Mouse (Mus musculus) intestine, embryonic 14.5 days (tissue): ENCODE results near the gene Nasp. TPM values are rescaled to one million over a fixed set of nuclear protein-coding genes. Genes with fewer than 3 reads are reported as not detected.
"Not testable (repeated sequence)": the region's sequence is repeated elsewhere in the genome, so short reads cannot be mapped to it uniquely, and the experiment has no call there.

Experiments
- ATAC-seq: fragments of 200-750 bp; cut with Nextera tagmentation; replicated peaks from 2 replicates; pipeline ENCODE4 v1.8.0; 2017; ENCODE audit warnings: low read depth, moderate number of reproducible peaks, moderate TSS enrichment, moderate library complexity; ENCODE audit not compliant: low FRiP score, low TSS enrichment
- DNase-seq: peaks from one replicate; pipeline ENCODE4 v3.0.0-alpha.2; 2018; ENCODE audit warnings: low spot score
- H3K27ac ChIP-seq: fragments of 300-500 bp; sonication (generic); 2 replicates; pipeline ENCODE4 v1.5.1; 2014; ENCODE audit warnings: low read depth, mild to moderate bottlenecking, control low read depth
- H3K27me3 ChIP-seq: fragments of 300-500 bp; sonication (generic); replicated peaks from 2 replicates; pipeline ENCODE4 v1.6.1; 2014; ENCODE audit warnings: low read length, control low read depth; ENCODE audit not compliant: control insufficient read depth, insufficient read depth
- H3K36me3 ChIP-seq: fragments of 300-500 bp; sonication (generic); 2 replicates; pipeline ENCODE4 v1.6.1; 2014; ENCODE audit warnings: low read length, control low read depth; ENCODE audit not compliant: control insufficient read depth, insufficient read depth
- H3K4me1 ChIP-seq: fragments of 300-500 bp; sonication (generic); replicated peaks from 2 replicates; pipeline ENCODE4 v1.6.1; 2014; ENCODE audit warnings: low read length, control low read depth, mixed read lengths; ENCODE audit not compliant: control insufficient read depth, insufficient read depth
- H3K4me2 ChIP-seq: fragments of 300-500 bp; sonication (generic); 2 replicates; pipeline ENCODE4 v1.6.1; 2014; ENCODE audit warnings: low read length
- H3K4me3 ChIP-seq: fragments of 300-500 bp; sonication (generic); 2 replicates; pipeline ENCODE4 v1.5.1; 2014; ENCODE audit warnings: low read depth, low read length, control low read depth, mixed read lengths
- H3K9ac ChIP-seq: fragments of 300-500 bp; sonication (generic); 2 replicates; pipeline ENCODE4 v1.6.1; 2014; ENCODE audit warnings: mild to moderate bottlenecking, low read length
- H3K9me3 ChIP-seq: fragments of 300-500 bp; sonication (generic); 2 replicates; pipeline ENCODE4 v1.6.1; 2016; ENCODE audit warnings: low read length, control low read depth; ENCODE audit not compliant: control insufficient read depth
- WGBS: fragments of 180-500 bp; shearing (Covaris S2); extraction: QIAGEN DNeasy Blood & Tissue Kit; methylation state at CpG from one replicate; pipeline ENCODE4 v1.1.7; 2014; 5-methylcytosine and 5-hydroxymethylcytosine counted together
- polyA plus RNA-seq: library from polyadenylated mRNA; unstranded; fragments of >200 nt; fragmentation: Nextera tagmentation; extraction: Ambion mirVana; gene quantifications from 2 replicates; pipeline ENCODE4 v1.2.1, GENCODE M21; 2014

Gene Nasp
- 146 and 154 TPM in 2 replicates for polyA plus RNA-seq

DNA sequence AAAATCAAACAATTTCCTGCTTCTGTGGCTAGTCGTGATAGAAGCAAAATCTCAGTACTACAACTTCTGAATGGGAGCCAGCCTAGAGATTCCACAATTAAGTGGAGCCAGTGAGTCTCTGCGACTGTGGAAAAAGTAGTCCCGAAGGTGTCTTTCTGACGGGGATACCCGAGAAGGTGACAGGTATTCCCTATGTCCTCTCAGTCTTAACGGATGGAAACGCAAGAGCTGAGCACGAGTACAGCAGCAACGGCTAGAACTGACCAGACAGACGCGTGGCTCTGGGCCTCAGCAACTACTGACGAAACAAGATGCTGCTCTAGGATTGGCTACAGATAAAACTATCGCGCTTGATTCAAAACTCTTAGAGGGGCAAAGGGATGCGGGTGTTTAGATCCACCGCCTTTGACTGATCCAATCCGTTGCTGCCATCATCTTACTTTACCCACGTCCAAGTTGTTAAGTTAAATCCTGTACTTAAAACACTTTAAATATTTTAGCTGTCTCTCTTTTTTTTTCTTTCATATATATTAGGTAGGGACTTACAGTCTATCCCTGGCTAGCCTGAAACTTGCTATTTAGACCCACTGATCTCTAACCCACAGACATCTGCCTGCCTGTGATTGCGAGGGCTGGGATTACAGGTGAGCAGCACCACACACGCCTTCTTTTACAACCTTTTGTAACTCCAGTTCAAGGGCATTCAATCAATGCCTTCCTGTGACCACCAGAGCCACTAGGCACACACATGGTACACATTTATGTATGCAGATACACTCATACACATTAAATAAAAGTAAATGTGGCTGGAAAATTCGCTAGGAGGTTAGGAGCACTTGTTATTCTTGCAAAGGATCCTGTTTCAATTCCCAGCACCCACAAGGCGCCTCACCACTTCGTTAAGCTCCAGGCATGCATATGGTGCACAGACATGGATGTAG lies at the start of gene Nasp:
TSS of gene Nasp (minus strand) at position 220 of the 941 bp plus-strand sequence.
- peak within 1 kb of the TSS; percentile 97 for H3K27ac ChIP-seq
- peak within 1 kb of the TSS; percentile 77 for H3K4me2 ChIP-seq
- H3K36me3 ChIP-seq, result 0 out of 2 replicates have a peak, but pooled peaks cover 5% of the 10 kb centered on the region
- peak within 1 kb of the TSS; percentile 97 for H3K9ac ChIP-seq
- ATAC-seq, result peak; percentile 88
- H3K4me1 ChIP-seq, result peaks cover 13% of the 10 kb centered on the region
- no peaks in the 10 kb centered on the region for H3K27me3 ChIP-seq
- no peaks in the 10 kb centered on the region for H3K9me3 ChIP-seq
- 6% methylated on average over 23 of the region's 23 CpGs for WGBS
- peak within 1 kb of the TSS; percentile 98 for H3K4me3 ChIP-seq
- peak; percentile 92 for DNase-seq

- 83% methylated on average over 3 of the region's 3 CpGs for WGBS
These were observed 48.3 kb upstream of the Nasp start for GRCm38 (mm10) chr4:116676027-116676426.

DNA sequence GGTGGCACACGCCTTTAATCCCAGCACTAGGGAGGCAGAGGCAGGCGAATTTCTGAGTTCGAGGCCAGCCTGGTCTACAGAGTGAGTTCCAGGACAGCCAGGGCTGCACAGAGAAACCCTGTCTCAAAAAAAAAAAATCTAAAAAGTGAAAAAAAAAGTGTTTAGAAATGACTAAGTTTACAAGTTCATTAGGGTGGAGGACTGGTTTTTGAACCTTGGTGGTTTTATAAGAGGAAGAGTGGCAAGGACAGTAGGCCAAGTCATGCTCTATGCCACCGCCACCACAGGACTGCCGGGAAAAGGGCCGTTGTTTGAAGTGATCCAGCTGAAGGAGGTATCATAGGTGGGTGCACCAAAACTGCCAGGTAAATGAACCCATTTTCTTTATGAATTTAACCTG lies 47.0 kb upstream of the Nasp start:
- H3K4me2 ChIP-seq, H3K9me3 ChIP-seq, H3K27me3 ChIP-seq, H3K4me1 ChIP-seq, H3K9ac ChIP-seq, H3K27ac ChIP-seq, ATAC-seq, H3K36me3 ChIP-seq, H3K4me3 ChIP-seq, DNase-seq: not testable (repeated sequence)
- WGBS, result 88% methylated on average over 6 of the region's 6 CpGs

More at GRCm38 (mm10) chr4:116676027-116676426, 48.3 kb upstream of the Nasp start:
- Histone ChIP-seq H3K9ac (no peak overlapping the region), H3K9me3 (no peaks in the 10 kb centered on the region), H3K36me3 (no peaks in the 10 kb centered on the region), H3K4me2 (no peak overlapping the region), H3K4me1 (no peaks in the 10 kb centered on the region; the same call in 1 of the 2 replicates), H3K27me3 (no peaks in the 10 kb centered on the region), H3K27ac (no peak overlapping the region), H3K4me3 (no peak overlapping the region)
- ATAC-seq (no peak), DNase-seq (no peak)

- no peaks in the 10 kb centered on the region for H3K9me3 ChIP-seq
- H3K9ac ChIP-seq, result no peak overlapping the region
- H3K27me3 ChIP-seq, result no peaks in the 10 kb centered on the region
- H3K27ac ChIP-seq, result no peak overlapping the region
- H3K4me1 ChIP-seq, result no peaks in the 10 kb centered on the region; the same call in 1 of the 2 replicates
- H3K36me3 ChIP-seq, result no peaks in the 10 kb centered on the region
- DNase-seq (peak; percentile 69), ATAC-seq (peak; percentile 96)
- 28% methylated on average over 2 of the region's 2 CpGs for WGBS
- H3K4me3 ChIP-seq, result no peak overlapping the region
- no peak overlapping the region for H3K4me2 ChIP-seq
These were observed 45.0 kb upstream of the Nasp start for GRCm38 (mm10) chr4:116672785-116673184.

GRCm38 (mm10) chr4:116669291-116669690 lies 41.5 kb upstream of the Nasp start:
- Histone ChIP-seq H3K9ac (no peak overlapping the region), H3K27me3 (no peaks in the 10 kb centered on the region), H3K4me3 (no peak overlapping the region), H3K9me3 (no peaks in the 10 kb centered on the region), H3K4me1 (no peaks in the 10 kb centered on the region; the same call in 1 of the 2 replicates), H3K36me3 (no peaks in the 10 kb centered on the region), H3K27ac (no peak overlapping the region), H3K4me2 (no peak overlapping the region)
- WGBS, result 53% methylated on average over 2 of the region's 2 CpGs
- no peak for DNase-seq
- no peak for ATAC-seq

- H3K27ac ChIP-seq, result no peak overlapping the region
- DNase-seq, result no peak
- 61% methylated on average over 3 of the region's 3 CpGs for WGBS
These were observed 40.4 kb upstream of the Nasp start for GRCm38 (mm10) chr4:116668145-116668544.

DNA sequence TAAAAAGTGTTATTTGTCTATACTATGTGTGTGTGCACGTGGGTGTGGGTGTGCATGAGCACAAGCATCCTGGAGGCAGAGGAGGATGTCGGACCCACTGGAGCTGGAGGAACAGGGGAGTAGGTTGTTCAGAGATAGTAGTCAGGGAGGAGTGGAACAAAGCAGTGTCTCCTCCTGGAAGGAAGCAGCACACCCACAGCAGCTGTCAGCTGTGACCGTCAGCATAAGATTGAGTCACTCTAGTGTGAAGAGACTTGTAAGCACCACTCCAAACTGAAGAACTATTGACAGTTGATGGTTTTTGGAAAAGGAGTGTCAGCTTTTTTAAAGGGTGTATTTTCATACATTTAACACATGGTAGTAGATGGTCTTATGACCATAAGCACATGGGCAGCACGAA lies 38.9 kb upstream of the Nasp start:
- no peaks in the 10 kb centered on the region for H3K9me3 ChIP-seq
- no peak overlapping the region for H3K4me3 ChIP-seq
- DNase-seq (no peak), ATAC-seq (no peak)
- H3K36me3 ChIP-seq, result no peaks in the 10 kb centered on the region
- no peak overlapping the region for H3K4me2 ChIP-seq
- H3K27me3 ChIP-seq, result no peaks in the 10 kb centered on the region
- H3K27ac ChIP-seq, result no peak overlapping the region
- no peak overlapping the region for H3K9ac ChIP-seq
- H3K4me1 ChIP-seq, result no peaks in the 10 kb centered on the region
- WGBS, result 67% methylated on average over 4 of the region's 4 CpGs

More at GRCm38 (mm10) chr4:116668145-116668544, 40.4 kb upstream of the Nasp start:
- H3K27me3 ChIP-seq, result no peaks in the 10 kb centered on the region
- H3K4me2 ChIP-seq, result no peak overlapping the region
- H3K4me1 ChIP-seq, result no peaks in the 10 kb centered on the region; the same call in 1 of the 2 replicates
- H3K9me3 ChIP-seq, result no peaks in the 10 kb centered on the region
- H3K9ac ChIP-seq, result no peak overlapping the region
- no peak overlapping the region for H3K4me3 ChIP-seq
- no peaks in the 10 kb centered on the region for H3K36me3 ChIP-seq
- no peak for ATAC-seq

GRCm38 (mm10) chr4:116661998-116662397 lies 34.3 kb upstream of the Nasp start:
- Histone ChIP-seq H3K27ac (no peak overlapping the region), H3K9me3 (no peaks in the 10 kb centered on the region), H3K4me1 (no peaks in the 10 kb centered on the region), H3K36me3 (no peaks in the 10 kb centered on the region), H3K9ac (no peak overlapping the region), H3K4me3 (no peak overlapping the region), H3K27me3 (no peaks in the 10 kb centered on the region), H3K4me2 (no peak overlapping the region)
- WGBS, result 92% methylated on average over 1 of the region's 1 CpGs
- DNase-seq (no peak), ATAC-seq (no peak)
